Mouse (Mus musculus): ENCODE data around the gene Sp2.
A peak's percentile ranks its signal among the peaks of the same experiment; 100 is the strongest.

Gene Sp2

GRCm38 (mm10) chr11:96940578-96941465 lies 41.9 kb downstream of the Sp2 start:
- no peak for DNase-seq (ENCODE audit: low read depth, low spot score)

GRCm38 (mm10) chr11:96938426-96938800 lies 44.3 kb downstream of the Sp2 start:
- DNase-seq (ENCODE audit: low read depth, low spot score), result no peak

- peak; percentile 25 for DNase-seq (ENCODE audit: low read depth, low spot score)
Measured at GRCm38 (mm10) chr11:96937549-96938425, 45.0 kb downstream of the Sp2 start.

- no peak for DNase-seq (ENCODE audit: low read depth, low spot score)
Measured at GRCm38 (mm10) chr11:96935872-96936650, 46.7 kb downstream of the Sp2 start.

- DNase-seq (ENCODE audit: low read depth, low spot score), result peak; percentile 34
Measured at GRCm38 (mm10) chr11:96934921-96935356, 47.8 kb downstream of the Sp2 start.

GRCm38 (mm10) chr11:96933562-96934276 lies 49.0 kb downstream of the Sp2 start:
- DNase-seq (ENCODE audit: low read depth, low spot score), result no peak

- no peak for DNase-seq (ENCODE audit: low read depth, low spot score)
Measured at GRCm38 (mm10) chr11:96931327-96932062, 51.3 kb downstream of the Sp2 start.

- DNase-seq (ENCODE audit: low read depth, low spot score), result no peak
Measured at GRCm38 (mm10) chr11:96929766-96930331, 52.9 kb downstream of the Sp2 start.

GRCm38 (mm10) chr11:96929096-96929765 lies 53.5 kb downstream of the Sp2 start:
- DNase-seq (ENCODE audit: low read depth, low spot score), result no peak

GRCm38 (mm10) chr11:96928691-96929090 lies 54.1 kb downstream of the Sp2 start:
- DNase-seq (ENCODE audit: low read depth, low spot score), result no peak

- no peak for DNase-seq (ENCODE audit: low read depth, low spot score)
Measured at GRCm38 (mm10) chr11:96928088-96928487, 54.7 kb downstream of the Sp2 start, which contains the start of gene Prr15l. Gene Prr15l (plus strand): TSS chr11:96928104.

- no peak for DNase-seq (ENCODE audit: low read depth, low spot score)
Measured at GRCm38 (mm10) chr11:96926587-96926986, 56.2 kb downstream of the Sp2 start.

GRCm38 (mm10) chr11:96925469-96926148 lies 57.1 kb downstream of the Sp2 start:
- no peak for DNase-seq (ENCODE audit: low read depth, low spot score)

- no peak for DNase-seq (ENCODE audit: low read depth, low spot score)
Measured at GRCm38 (mm10) chr11:96924861-96925260, 57.9 kb downstream of the Sp2 start.

GRCm38 (mm10) chr11:96919003-96919402 lies 63.8 kb downstream of the Sp2 start:
- no peak for DNase-seq (ENCODE audit: low read depth, low spot score)

GRCm38 (mm10) chr11:96917415-96917814 lies 65.3 kb downstream of the Sp2 start:
- no peak for DNase-seq (ENCODE audit: low read depth, low spot score)

GRCm38 (mm10) chr11:96916885-96917396 lies 65.8 kb downstream of the Sp2 start:
- DNase-seq (ENCODE audit: low read depth, low spot score), result no peak

Measured in forelimb bud, embryonic 11.5 days (tissue).